Mouse (Mus musculus): Measurements from ENCODE around the gene Awat1. TPM values are rescaled to one million over a fixed set of nuclear protein-coding genes. Genes with fewer than 3 reads are reported as not detected.
A peak's percentile ranks its signal among the peaks of the same experiment; 100 is the strongest.

Awat1 gene
- polyA plus RNA-seq, 1 experiment from 2014 or later: not detected

- ChIA-PET CTCF (no interaction called here), POLR2A (no interaction called here)
- no peak for TF ChIP-seq CTCF (IDR thresholded peaks at IDR 0.05)
- peak; percentile 37 for ATAC-seq
- in situ Hi-C loops (cut with MboI; ENCODE audit: low pct_unique_long_range_greater_than_20kb): loop anchor here (10.0 kb wide), 1 partner anchor 110 kb away; no protein-coding TSS in a partner anchor
- DNase-seq (ENCODE audit: low read depth, low spot score): no peak
- H3K27me3 ChIP-seq: peaks cover 7% of the 10 kb centered on the region
Observed at GRCm38 (mm10) chrX:100625146-100625545, 53.1 kb downstream of the Awat1 start.

- ATAC-seq: no peak
- no peak for DNase-seq (ENCODE audit: low read depth, low spot score)
- ChIA-PET POLR2A (no interaction called here), CTCF (no interaction called here)
- H3K27me3 ChIP-seq: peaks cover 7% of the 10 kb centered on the region
- in situ Hi-C loops (cut with MboI; ENCODE audit: low pct_unique_long_range_greater_than_20kb): loop anchor here (10.0 kb wide), 1 partner anchor 109 kb away; no protein-coding TSS in a partner anchor
- TF ChIP-seq CTCF (IDR thresholded peaks at IDR 0.05): no peak
Observed at GRCm38 (mm10) chrX:100625546-100625801, 53.4 kb downstream of the Awat1 start, which contains the start of gene Kif4. TSS of gene Kif4 (plus strand) at chrX:100625737.

GRCm38 (mm10) chrX:100625802-100626793, 54.0 kb downstream of the Awat1 start, which contains the start of gene Pdzd11:
TSS of gene Pdzd11 (minus strand) at chrX:100626568.
- ATAC-seq (peak; percentile 89), DNase-seq (ENCODE audit: low read depth, low spot score) (peak; percentile 38)
- in situ Hi-C loops (cut with MboI; ENCODE audit: low pct_unique_long_range_greater_than_20kb): loop anchor here (10.0 kb wide), 1 partner anchor 109 kb away; no protein-coding TSS in a partner anchor
- TF ChIP-seq CTCF (IDR thresholded peaks at IDR 0.05): no peak
- ChIA-PET POLR2A (interaction anchor here (0.6 kb wide), 1 partner anchor 1214 kb away, joined by 3 read pairs; no protein-coding TSS in a partner anchor), CTCF (no interaction called here)
- H3K27me3 ChIP-seq: peaks cover 7% of the 10 kb centered on the region

Other genes with a start within 250 kb of the Awat1 start
- gene Otud6a, start 143.2 kb upstream of the Awat1 start, polyA plus RNA-seq (2021): not detected
- gene Awat2, start 129.5 kb upstream of the Awat1 start, polyA plus RNA-seq (2021): not detected
- gene Igbp1, start 78.0 kb upstream of the Awat1 start, polyA plus RNA-seq (2021): 77.6 TPM
- gene Dgat2l6, start 47.4 kb upstream of the Awat1 start, polyA plus RNA-seq (2021): not detected
- gene P2ry4, start 22.6 kb downstream of the Awat1 start, polyA plus RNA-seq (2021): not detected
- gene Arr3, start 33.2 kb downstream of the Awat1 start, polyA plus RNA-seq (2021): 0.06 TPM
- 21.8 TPM for gene Kif4, start 53.5 kb downstream of the Awat1 start, polyA plus RNA-seq (2021)
- gene Pdzd11, start 54.3 kb downstream of the Awat1 start, polyA plus RNA-seq (2021): 75.2 TPM
- gene Gdpd2, start 157.6 kb downstream of the Awat1 start, polyA plus RNA-seq (2021): 7.5 TPM
- 24.0 TPM for gene Dlg3, start 195.5 kb downstream of the Awat1 start, polyA plus RNA-seq (2021)